Mouse (Mus musculus) erythroblast, embryonic 14.5 days (primary cell): ENCODE measurements around the gene Rfx7.

Experiments used
- GATA1 ChIP-seq: IDR thresholded peaks from 2 replicates; pipeline ENCODE4 v1.6.1; 2012; ENCODE audit warnings: low read length, inconsistent platforms, mixed read lengths
- TAL1 ChIP-seq: IDR thresholded peaks from 3 replicates; pipeline ENCODE4 v1.6.1; 2012; ENCODE audit warnings: low read length, inconsistent platforms, mixed read lengths

- no peak for TF ChIP-seq GATA1
- no peak for TF ChIP-seq TAL1
These were observed 35.3 kb upstream of the Rfx7 start for GRCm38 (mm10) chr9:72496691-72497090.
